Mouse (Mus musculus): Measurements from ENCODE around the gene Agr2. TPM values are rescaled to one million over a fixed set of nuclear protein-coding genes. Genes with fewer than 3 reads are reported as not detected.
A peak's percentile ranks its signal among the peaks of the same experiment; 100 is the strongest.

Gene Agr2
- total RNA-seq (2021): not detected

- intact Hi-C loops (cut with DNase I): no loop called here
- DNase-seq: no peak
Measured at GRCm38 (mm10) chr12:35992711-35993110, at the start of gene Agr2. Gene Agr2, plus strand, starts transcription at chr12:35992907.

- DNase-seq: no peak
- intact Hi-C loops (cut with DNase I): no loop called here
Measured at GRCm38 (mm10) chr12:35951757-35952156, 41.0 kb upstream of the Agr2 start.

- intact Hi-C loops (cut with DNase I): no loop called here
Measured at GRCm38 (mm10) chr12:35957235-35957634, 35.5 kb upstream of the Agr2 start.

GRCm38 (mm10) chr12:35966098-35966767, 26.5 kb upstream of the Agr2 start:
- no peak for DNase-seq
- intact Hi-C loops (cut with DNase I): no loop called here

More at GRCm38 (mm10) chr12:35957235-35957634, 35.5 kb upstream of the Agr2 start:
- no peak for DNase-seq

- intact Hi-C loops (cut with DNase I): no loop called here
- DNase-seq: no peak
Measured at GRCm38 (mm10) chr12:35966768-35967141, 26.0 kb upstream of the Agr2 start.

- DNase-seq: no peak
Measured at GRCm38 (mm10) chr12:35975898-35976297, 16.8 kb upstream of the Agr2 start.

GRCm38 (mm10) chr12:35977633-35978246, 15.0 kb upstream of the Agr2 start:
- DNase-seq: no peak
- intact Hi-C loops (cut with DNase I): no loop called here

More at GRCm38 (mm10) chr12:35975898-35976297, 16.8 kb upstream of the Agr2 start:
- intact Hi-C loops (cut with DNase I): no loop called here

- intact Hi-C loops (cut with DNase I): no loop called here
- DNase-seq: no peak
Measured at GRCm38 (mm10) chr12:35979625-35980024, 13.1 kb upstream of the Agr2 start.

- intact Hi-C loops (cut with DNase I): no loop called here
Measured at GRCm38 (mm10) chr12:35981732-35982360, 10.9 kb upstream of the Agr2 start.

GRCm38 (mm10) chr12:35983472-35983871, 9.2 kb upstream of the Agr2 start:
- no peak for DNase-seq
- intact Hi-C loops (cut with DNase I): no loop called here

More at GRCm38 (mm10) chr12:35981732-35982360, 10.9 kb upstream of the Agr2 start:
- DNase-seq: no peak

- no peak for DNase-seq
- intact Hi-C loops (cut with DNase I): no loop called here
Measured at GRCm38 (mm10) chr12:35984743-35985142, 8.0 kb upstream of the Agr2 start.

- intact Hi-C loops (cut with DNase I): no loop called here
- DNase-seq: no peak
Measured at GRCm38 (mm10) chr12:35993583-35993982, 876 bp downstream of the Agr2 start.

GRCm38 (mm10) chr12:35994098-35994497, 1.4 kb downstream of the Agr2 start:
- intact Hi-C loops (cut with DNase I): no loop called here
- DNase-seq: no peak

- intact Hi-C loops (cut with DNase I): no loop called here
- peak; percentile 16 for DNase-seq
Measured at GRCm38 (mm10) chr12:35995799-35996198, 3.1 kb downstream of the Agr2 start.

GRCm38 (mm10) chr12:36004714-36005113, 12.0 kb downstream of the Agr2 start:
- intact Hi-C loops (cut with DNase I): no loop called here
- no peak for DNase-seq

- intact Hi-C loops (cut with DNase I): no loop called here
- no peak for DNase-seq
Measured at GRCm38 (mm10) chr12:36007581-36007980, 14.9 kb downstream of the Agr2 start.

- intact Hi-C loops (cut with DNase I): no loop called here
- no peak for DNase-seq
Measured at GRCm38 (mm10) chr12:36008364-36009047, 15.8 kb downstream of the Agr2 start.

GRCm38 (mm10) chr12:36013216-36013910, 20.7 kb downstream of the Agr2 start:
- DNase-seq: no peak
- intact Hi-C loops (cut with DNase I): no loop called here

GRCm38 (mm10) chr12:36017791-36018190, 25.1 kb downstream of the Agr2 start:
- DNase-seq: no peak
- intact Hi-C loops (cut with DNase I): no loop called here

- intact Hi-C loops (cut with DNase I): no loop called here
- no peak for DNase-seq
Measured at GRCm38 (mm10) chr12:36019572-36019971, 26.9 kb downstream of the Agr2 start.

- intact Hi-C loops (cut with DNase I): no loop called here
- DNase-seq: no peak
Measured at GRCm38 (mm10) chr12:36020081-36020480, 27.4 kb downstream of the Agr2 start.

Measured in left cerebral cortex, postnatal 4 days (tissue).